Mouse (Mus musculus): ENCODE measurements around the gene Efcab7. TPM values are rescaled to one million over a fixed set of nuclear protein-coding genes. Genes with fewer than 3 reads are reported as not detected.

The Efcab7 gene
- polyA plus RNA-seq, 2 experiments from 2014 or later = 4.5 to 5.6 TPM

DNA sequence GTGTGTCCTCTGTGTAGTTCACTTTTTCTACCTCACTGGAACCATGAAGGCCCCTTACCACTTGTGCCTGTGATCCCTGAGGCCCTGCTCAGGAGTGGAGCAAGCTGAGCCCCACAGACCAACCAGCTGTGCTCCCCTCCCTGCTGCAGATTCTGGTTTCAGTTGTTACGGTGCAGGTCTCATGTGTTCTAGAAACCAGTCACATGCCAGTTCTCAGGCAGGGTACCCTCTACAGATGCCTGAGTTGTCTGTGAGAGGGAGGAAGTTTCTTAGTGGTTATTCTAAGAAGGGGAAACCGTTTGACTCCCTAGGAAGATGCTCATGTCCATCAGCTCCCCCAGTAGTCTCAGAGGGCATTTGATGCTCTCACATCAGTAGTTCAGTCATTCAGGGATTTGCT lies 115.6 kb downstream of the Efcab7 start:
- ATAC-seq = peak; percentile 17

DNA sequence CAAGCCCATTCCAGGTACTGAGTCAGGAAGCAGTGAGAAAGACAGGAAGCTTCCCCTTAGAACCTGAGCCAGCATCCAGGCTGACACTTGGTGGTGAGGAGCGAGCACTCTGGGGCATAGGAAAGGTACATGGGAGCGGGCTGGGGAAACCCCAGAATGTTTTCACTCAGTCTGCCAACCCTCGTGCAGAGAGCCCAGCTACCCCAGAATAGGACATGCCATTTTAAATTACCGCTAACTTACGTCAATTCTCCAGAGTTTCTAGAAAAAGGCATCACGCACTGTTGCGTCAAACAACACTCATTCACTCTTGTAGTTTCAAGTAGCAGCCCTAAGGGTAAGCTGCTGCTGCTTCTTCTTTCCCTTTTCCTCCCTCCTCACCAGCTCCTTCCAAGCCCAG lies 116.0 kb downstream of the Efcab7 start:
- ATAC-seq = no peak

DNA sequence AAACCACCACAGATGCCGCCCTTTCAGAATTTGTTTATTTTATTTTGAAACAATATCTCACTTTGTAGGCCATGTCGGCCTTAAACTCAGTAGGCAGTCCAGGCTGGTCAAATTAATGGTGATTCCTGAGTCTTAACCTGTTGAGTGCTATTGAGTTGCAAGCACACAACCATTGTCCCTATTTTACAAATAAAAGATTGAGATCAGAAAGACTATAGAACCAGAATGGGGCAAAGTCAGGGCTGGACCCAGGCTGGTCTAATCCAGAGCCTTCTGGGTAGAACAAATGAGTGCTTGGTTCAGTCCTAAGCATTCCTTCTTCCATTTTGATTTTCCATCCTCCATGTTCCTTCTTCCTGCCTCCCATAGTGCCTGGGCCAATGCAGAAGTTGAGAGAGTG lies 117.5 kb downstream of the Efcab7 start:
- ATAC-seq = no peak

DNA sequence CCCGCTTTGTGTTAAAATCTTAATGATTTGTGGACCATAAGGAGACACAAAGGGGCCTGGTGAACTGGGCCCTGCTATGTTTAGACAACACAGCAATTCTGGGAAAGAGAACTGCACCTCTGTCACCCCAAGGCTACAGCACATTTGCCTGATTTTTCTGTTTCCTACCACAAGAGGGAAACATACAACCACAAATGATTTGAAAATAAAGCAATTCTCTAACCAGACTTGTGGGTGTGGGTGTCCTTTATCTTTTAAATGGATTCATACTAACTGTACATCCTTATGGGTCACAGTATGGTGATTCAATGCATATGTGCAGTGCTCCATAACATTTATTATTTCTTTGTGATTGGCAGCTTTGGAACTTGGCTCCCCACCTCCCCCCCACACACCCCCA lies 118.2 kb downstream of the Efcab7 start:
- ATAC-seq = peak; percentile 41

DNA sequence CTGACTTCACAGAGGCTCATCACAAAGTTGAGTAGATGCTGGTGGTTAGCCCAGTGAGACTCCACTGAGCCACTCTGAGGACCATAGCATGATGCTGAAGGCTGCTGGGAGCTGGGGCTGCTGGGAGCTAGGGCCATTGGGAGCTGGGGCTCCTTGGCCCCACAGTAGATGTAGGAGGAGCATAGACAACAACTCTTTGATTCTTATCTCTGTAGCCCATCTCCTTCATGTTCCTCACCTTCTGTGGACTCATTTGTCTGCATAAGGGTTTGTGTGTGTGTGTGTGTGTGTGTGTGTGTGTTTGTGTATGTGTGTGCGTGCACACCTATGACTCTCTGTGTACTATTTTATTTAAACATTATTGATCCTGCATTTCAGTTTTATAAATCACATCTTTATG lies 118.9 kb downstream of the Efcab7 start:
- peak; percentile 12 for ATAC-seq

DNA sequence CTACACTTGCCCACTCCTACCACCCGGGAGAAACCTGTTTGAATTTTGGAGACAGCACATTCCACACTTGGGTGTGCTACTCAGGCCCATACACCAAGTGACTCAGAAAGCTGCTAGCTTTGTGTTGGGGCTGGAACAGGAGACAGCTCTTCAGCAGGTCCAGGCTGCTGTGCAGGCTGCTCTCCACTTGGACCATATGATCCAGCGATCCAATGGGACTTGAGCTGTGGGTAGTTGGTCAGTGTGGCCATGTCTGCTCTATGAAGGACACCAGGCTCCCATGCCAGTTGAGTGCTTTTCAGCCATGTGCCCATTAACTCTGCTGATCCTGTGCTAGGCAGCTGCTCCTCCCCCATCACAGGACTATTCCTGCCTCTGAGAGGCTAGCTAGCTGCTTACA lies 124.9 kb downstream of the Efcab7 start:
- no peak for ATAC-seq

DNA sequence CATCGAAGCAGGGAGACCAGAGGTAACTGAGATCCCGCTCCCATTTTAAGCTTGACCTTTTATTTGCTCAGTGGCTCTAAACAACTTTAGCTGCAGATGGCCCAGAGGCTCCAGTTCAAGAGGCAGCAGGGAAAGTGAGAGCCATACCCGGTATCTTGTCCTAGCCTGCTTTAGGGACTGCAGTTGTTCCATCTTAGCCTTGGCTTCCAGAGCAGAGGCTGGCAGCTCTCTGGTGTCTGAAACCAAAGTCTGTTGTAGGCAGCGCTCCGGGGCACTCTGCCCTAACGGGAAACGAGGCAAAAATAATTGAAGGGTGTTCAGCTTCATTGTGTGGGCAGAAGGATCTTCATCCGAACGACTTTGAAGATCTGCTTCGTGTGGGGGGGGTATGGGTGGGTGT lies 126.4 kb downstream of the Efcab7 start:
- ATAC-seq = no peak

DNA sequence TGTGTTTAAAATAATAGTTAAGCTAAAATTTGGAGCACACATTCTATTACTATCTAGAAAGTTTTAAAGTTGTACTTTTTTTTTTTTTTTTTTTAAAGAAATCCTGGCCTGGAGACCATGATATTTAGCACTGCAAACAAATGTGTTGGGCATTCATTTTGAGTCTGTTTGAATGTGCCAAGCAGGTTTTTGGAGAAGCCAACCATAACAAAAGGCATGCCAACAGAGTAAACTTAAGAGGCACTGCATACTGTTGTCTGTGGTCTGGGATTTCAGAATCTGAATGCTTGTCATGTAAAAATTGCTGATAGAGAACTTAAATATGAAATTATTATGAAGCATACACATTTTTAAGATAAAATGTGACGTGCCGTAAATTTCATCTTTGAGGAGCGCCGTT lies 128.2 kb downstream of the Efcab7 start:
- no peak for ATAC-seq

DNA sequence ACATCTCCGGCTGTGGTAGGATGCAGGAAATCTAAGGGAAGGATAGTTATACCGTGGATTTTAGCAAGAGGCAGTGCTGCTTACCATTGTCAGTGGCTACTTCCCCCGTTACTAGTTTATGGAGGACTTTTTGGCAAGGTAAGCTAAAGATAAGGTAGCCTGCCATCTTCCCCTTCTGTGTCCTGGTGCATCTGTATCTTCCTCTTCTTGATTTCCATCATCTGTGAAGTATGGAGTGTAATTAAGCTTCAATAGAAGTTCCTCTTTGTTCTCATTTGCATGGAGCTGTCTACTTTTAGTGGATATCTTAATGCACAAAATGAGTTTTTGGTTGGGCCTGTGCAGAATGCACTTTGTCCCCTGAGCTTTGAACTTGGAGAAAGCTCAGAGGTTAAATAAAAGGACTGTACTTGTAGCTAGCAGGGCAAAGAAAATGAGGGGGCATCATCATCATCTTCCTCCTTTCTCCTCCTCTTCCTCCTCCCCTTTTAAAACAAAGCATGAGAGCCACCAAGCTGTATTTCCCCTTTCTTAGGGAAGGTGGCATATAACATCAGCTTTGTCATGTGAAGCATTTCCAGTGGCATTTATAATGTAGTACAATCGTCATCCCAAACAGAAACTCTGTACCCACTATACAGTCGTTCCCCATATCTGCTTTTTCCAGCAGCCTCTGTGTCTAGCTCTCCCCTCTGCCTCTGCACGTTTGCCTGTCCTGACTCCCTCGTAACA lies 129.3 kb downstream of the Efcab7 start:
- ATAC-seq = no peak

DNA sequence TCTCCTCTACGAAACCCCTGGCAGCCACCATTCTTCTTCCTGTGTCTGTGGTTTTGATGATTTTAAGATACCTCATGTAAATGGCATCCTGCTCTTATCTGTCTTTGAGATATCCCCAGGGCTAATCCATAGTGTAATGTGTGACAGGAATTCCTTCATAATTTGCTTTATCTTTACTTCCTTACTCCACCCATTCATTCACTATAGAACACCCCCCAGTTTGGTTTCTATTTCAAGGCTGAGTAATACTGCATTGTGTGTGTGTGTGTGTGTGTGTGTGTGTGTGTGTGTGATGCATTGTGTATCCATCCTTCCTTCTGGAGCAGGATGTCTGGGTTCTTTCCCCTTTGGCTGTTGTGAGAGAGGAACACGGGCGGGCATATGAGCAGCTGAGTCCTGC lies 130.3 kb downstream of the Efcab7 start:
- no peak for ATAC-seq

Other genes with a start within 250 kb of the Efcab7 start
- gene Foxd3, start 172.9 kb upstream of the Efcab7 start, polyA plus RNA-seq (2017; shearing (Covaris generic)) = not detected
- 10 to 100 TPM; 10.4 to 10.5 TPM for gene Alg6, start 113.5 kb upstream of the Efcab7 start, polyA plus RNA-seq (2017; shearing (Covaris generic))
- gene Pgm1, start 100.2 kb downstream of the Efcab7 start, polyA plus RNA-seq (2017; shearing (Covaris generic)) = 10 to 100 TPM; 32.1 to 34.2 TPM
- gene Itgb3bp, start 100.6 kb downstream of the Efcab7 start, polyA plus RNA-seq (2017; shearing (Covaris generic)) = 10 to 100 TPM; 23.7 to 33.1 TPM

Data from activated CD4-positive, CD25-positive, alpha-beta regulatory T cell, adult 4 months (primary cell).